Mouse (Mus musculus): ENCODE measurements around the gene Tmsb15a. TPM values are rescaled to one million over a fixed set of nuclear protein-coding genes. Genes with fewer than 3 reads are reported as not detected.
"Not testable (repeated sequence)": the region's sequence is repeated elsewhere in the genome, so short reads cannot be mapped to it uniquely, and the experiment has no call there.

Gene Tmsb15a
- not detected for total RNA-seq (2021)
- long read RNA-seq: 0 reads

DNA sequence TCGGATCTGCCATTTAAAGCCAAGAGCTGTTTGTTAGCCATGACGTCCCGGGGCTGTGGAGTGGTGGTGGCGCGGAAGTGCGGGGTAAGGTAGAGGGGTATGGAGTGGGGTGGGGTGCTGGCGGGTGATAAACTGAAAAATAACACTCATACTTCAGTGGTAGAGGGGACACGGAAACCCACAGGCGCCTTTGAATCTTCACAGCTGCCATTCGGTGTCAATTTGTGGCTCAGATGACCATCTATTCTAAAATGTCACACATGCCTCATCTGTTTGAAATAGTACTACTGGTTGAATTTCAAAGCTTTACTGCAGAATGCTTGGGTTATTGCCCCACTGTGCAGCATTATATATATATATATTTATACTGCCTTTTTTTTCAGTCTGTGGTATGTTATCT is at the start of gene Tmsb15a:
Tmsb15a (minus strand) TSS at position 101 of the 400 bp plus-strand sequence.
- DNase-seq (ENCODE audit: low spot score in 2 of 2): no peak

DNA sequence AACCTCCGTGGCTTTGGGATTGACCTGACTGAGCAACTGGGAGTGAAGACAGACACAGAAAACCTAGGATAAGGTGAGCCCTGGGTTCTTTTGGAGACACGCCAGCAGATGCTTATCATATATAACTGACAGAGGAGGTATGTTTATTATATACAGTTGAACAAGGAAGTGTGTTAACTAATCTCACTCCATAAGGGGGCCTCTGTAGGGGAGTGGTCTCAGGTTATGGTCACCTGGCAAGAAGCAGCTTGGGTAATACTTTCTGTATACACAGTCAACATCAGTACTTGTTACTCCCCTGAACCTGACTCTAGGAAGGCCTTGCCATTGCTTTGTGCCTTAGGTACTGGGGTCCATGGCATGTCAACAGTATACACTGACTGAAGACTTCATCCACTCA is 43.5 kb upstream of the Tmsb15a start:
- no peak for DNase-seq (ENCODE audit: low spot score in 2 of 2)

DNA sequence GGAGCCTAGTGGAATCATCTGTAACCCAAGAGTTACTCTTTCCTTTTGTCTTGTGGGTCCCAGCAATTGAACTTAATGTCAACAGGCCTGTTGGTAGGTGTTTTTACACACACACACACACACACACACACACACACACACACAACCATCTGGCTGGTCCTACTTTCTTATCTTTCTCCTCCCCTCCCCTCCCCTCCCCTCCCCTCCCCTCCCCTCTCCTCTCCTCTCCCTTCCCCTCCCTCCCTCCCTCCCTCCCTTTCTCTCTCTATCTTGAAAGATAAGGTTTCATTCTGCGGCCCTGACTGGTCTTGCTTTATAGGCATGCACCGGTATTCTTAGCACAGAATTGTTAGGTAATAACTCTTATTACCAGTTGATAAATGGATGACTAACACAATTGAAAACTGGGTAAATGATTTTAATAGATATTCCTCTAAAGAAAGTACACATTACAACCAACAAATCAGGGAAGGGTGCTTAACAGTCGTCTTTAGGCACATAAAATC is 43.0 kb upstream of the Tmsb15a start:
- DNase-seq (ENCODE audit: low spot score in 2 of 2): no peak

DNA sequence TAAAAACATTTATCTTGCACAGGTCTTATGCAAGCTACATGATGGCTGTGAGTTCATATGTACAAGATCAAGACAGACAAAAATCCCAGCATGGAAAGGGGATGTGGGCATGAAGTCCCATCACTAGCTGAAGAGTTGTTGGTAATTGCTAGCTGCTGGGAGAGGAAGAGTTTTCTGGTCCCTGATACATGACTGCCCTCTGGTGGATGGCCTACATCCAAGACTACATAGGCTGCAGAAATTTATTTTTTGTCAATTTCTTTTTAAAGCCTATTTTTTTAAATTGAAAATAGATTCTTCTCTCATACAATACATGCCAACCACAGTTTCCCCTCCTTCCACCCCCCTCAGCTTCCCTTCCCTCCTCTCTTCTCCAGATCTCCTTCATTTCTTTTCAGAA is 36.6 kb upstream of the Tmsb15a start:
- peak in 1 of 2 experiments; percentile 42 for DNase-seq (ENCODE audit: low spot score in 2 of 2)

DNA sequence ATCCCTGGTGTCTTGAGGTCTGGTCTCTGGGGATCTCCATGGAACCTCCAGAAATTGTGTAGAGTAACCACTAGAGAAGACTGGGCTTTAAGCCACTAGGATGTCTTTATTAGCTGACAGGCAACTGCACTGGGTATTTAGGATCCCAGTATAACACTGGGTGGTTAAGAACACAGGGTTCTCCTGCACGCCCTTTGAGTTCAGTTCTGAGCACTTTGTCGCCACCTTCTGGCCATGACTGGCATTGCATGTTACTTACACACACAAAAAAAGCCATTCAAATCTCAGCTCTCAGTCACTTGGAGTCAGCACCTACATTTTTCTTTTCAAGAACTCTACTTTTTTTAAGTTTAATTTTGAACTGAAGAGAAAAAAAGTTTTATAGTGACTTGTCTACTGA is 27.8 kb upstream of the Tmsb15a start:
- DNase-seq (ENCODE audit: low spot score in 2 of 2): peak; percentile 49 to 89

DNA sequence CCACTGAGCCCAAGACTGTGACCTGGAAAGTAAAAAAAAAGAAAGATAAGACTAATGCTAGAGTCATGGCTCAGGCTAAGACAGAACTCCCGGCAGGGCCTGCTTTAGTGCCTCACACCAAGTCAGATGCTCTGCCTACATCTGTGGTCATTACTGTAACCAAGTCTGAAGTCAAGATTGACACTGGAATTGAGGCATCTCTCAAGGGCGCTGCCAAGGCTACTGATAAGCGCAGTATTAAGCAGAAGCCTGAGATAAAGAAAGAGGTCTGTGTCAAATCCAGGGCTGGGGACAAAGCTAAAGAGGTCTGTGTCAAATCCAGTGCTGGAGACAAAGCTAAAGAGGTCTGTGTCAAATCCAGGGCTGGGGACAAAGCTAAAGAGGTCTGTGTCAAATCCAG is 20.3 kb upstream of the Tmsb15a start:
- DNase-seq (ENCODE audit: low spot score in 2 of 2): not testable (repeated sequence)

DNA sequence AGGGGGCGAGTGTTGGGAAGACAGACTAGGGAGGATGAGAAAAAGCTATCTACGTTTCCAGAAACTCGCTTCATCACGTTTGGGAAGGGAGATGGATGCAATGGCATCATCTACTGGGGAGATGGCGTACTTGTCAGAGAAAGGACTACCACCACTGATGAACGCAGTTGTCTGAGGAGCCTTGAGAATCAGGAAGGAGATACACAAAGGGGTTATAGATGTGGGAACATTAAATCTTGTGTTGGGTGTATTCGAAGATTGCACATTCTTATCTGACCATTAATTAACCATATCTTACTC is 17.9 kb upstream of the Tmsb15a start:
- no peak for DNase-seq (ENCODE audit: low spot score in 2 of 2)

DNA sequence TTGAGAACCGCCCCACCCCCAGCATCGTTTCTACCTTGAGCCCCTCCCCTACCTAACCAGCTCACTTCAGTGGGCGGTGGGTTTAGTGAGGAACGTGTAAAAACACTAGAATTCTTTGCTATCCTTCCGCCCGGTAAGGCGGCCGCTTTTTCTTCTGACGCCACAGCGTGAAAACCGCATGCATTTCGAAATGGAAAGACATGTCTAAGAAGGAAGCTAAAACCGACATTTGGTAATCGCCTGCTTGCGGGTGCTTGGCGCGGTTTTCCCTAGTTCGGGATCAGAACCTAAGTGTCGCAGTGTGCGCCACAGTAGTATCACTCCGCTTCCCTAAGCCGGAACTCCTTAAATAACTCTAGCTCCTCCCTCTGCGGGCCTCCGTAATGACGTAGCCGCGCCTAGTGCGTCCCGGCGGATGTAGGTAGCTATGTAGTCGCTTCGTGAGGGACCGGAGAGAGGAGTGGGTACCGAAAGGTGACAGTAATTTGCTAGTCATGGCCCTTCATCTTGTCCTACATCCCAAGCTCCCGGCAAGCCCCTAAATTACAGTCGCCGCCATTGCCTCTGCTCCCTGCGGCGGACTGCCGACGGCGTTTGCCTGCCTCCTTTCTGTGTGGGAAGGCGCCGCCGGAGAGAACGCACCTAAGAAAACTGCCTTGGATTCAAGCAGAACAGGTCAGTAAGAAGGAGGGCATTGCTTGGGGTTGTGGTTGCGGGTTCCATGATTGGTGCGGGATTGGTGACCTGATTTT is 17.4 kb upstream of the Tmsb15a start, which contains the start of the genes Armcx5 and Gprasp1:
Armcx5 (plus strand) TSS at position 430 of the 752 bp plus-strand sequence.
Gprasp1 (plus strand) TSS at position 430 of the 752 bp plus-strand sequence.
- peak; percentile 87 to 93 for DNase-seq (ENCODE audit: low spot score in 2 of 2)

DNA sequence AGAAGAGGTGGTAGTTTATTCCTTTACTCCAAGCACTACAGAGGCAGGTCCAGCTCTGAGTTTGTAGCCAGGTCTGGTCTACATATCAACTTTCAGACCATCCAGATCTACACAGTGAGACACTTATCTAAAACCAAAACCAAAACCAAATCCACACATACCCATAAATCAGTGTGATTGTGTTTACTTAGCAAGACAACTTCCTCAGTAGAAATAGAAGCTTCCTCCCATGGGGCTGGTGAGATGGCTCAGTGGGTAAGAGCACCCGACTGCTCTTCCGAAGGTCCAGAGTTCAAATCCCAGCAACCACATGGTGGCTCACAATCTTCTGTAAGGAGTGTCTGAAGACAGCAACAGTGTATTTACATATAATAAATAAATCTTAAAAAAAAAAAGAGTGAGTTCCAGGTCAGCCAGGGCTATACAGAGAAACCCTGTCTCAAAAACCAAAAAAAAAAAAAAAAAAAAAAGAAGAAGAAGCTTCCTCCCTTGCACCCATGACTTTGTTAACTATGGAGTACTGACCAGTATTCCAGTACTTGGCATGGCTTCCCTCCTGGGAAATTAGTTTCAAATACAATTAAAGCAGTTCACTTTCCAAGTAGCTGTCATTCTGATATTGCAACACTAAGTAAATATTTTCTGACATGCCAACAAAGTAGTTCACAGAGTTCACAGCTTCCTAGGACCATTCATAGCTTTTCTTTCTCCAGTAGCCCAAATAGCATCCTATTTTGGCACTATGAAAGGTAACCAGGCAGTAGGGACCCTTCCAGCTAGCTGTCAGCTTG is 13.9 kb upstream of the Tmsb15a start:
- DNase-seq (ENCODE audit: low spot score in 2 of 2): no peak

DNA sequence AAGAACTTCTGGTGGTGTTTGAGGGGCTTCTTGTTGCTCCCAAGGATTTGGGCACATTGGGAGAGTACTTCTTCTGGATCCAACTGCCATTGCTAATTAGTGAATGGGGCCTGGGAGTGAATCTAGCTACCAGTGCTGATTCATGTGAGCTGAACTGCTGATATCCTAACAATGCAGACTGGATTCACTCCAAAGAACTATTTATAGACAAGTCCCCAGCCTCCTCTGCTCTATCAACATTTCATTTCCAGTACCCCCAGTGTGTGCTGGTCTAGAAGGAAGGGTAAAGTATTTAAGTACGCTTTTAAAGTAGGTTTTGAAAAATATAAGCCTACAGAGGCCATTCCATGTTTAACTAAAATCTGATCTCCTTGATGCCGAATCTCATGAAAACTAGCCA is 12.2 kb downstream of the Tmsb15a start:
- no peak for DNase-seq (ENCODE audit: low spot score in 2 of 2)

DNA sequence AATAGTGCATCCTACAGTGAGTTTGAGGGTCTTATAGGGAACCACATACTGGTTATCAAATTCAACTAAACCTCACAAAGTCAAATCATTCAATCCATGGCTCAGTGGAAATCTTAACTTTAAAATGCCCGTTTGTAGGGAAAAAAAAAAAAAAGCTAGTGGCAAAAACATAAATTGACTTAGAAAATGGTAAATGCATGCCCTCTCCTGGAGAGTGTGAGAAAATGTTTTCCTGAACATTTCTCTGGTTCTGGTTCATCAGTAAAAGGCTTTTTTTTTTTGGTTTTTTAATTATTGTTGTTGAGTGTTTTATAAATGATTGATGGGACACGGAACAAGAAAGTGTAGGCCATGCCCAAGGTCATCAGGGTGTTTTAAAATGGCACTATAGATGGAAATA is 20.7 kb downstream of the Tmsb15a start:
- no peak for DNase-seq (ENCODE audit: low spot score in 2 of 2)

DNA sequence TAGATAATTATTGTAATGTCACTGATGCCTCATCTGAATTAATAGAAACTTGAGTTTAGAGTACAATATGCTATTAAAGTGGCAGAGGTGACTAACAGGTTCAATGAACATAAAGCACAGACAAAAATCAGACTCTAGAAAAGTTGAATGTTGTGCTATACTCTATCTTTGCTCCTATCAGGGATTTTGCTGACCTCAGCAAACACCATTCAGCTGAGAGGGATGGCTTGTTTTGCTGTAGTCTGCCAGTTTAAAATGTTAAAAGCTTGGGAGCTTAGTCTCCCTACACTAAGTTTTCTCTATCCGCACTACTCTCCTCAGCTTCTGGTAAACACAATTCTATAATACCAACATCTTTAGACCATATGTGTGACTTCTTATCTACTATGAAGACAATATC is 21.9 kb downstream of the Tmsb15a start:
- DNase-seq (ENCODE audit: low spot score in 2 of 2): no peak

DNA sequence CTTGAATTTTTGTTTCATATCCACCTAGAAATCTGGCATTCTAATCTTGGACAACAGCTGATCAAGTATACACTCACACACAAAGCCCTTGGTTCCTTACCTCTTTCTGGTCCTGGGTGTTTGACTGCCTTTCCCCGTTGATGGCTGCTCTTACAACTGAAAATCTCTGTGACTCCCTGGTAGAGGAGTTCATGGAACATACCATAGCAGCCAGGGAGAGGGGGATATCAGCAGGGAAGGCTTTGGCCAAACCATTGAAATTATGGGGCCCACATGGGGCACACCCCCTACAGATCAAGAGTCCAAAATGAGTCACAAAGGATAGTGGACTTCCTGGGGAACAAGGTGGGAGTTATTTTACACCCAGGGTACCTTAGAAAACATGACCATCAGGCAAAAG is 31.4 kb downstream of the Tmsb15a start, which contains the start of gene Tcp11x2:
Tcp11x2 (minus strand) TSS at position 158 of the 400 bp plus-strand sequence.
- no peak for DNase-seq (ENCODE audit: low spot score in 2 of 2)

DNA sequence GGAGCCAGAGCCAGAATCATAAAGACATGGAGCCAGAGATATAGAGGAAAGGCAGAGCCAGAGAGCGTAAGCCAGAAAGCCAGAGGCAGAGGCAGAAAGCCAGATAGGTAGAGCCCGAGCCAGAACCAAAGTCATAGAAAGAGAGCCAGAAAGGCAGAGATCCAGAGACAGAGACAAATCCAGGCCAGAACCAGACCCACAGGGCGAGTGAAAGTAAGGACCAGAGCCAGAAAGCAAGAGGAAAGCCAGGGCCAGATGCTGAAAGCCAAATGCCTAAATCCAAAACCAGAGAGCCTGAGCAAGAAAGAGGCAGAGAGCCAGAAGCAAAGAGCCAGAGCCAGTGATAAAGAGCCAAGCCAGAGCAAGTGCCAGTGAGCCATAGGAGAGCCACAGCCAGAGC is 37.3 kb downstream of the Tmsb15a start:
- DNase-seq (ENCODE audit: low spot score in 2 of 2): no peak

DNA sequence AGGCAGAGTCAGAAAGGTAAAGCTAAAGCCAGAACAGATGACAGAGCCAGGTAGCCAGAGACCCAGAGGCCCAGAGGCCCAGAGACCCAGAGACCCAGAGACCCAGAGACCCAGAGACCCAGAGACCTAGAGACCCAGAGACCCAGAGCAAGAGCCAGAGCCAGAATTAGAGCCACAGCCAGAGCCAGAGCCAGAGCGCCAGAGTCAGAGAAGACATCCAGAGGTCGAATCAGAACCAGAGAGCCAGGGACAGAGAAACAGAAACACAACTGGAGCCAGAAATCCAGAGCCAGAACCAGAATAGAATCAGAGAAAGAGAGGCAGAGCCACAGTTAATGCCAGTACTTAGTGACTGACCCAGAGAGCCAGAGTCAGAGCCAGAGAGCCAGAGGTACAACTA is 43.2 kb downstream of the Tmsb15a start:
- no peak for DNase-seq (ENCODE audit: low spot score in 2 of 2)

Small RNAs within 50 kb of the gene (microRNA-seq; reads per million reads assigned to microRNA genes)
- 0 to 0.74 reads per million in 2 experiments for gene Mir7646

Other genes starting within 250 kb of the Tmsb15a start
- gene AV320801, start 230.7 kb downstream of the Tmsb15a start, total RNA-seq (2021): not detected
- gene Nxf7, start 126.5 kb downstream of the Tmsb15a start, total RNA-seq (2021): not detected
- not detected for gene Prame, start 97.6 kb downstream of the Tmsb15a start, total RNA-seq (2021)
- not detected for gene Tcp11x2, start 31.5 kb downstream of the Tmsb15a start, total RNA-seq (2021)
- 10 to 100 TPM; 24.1 to 25.4 TPM for gene Armcx5, start 17.5 kb upstream of the Tmsb15a start, total RNA-seq (2021)
- gene Gprasp1, start 17.5 kb upstream of the Tmsb15a start, total RNA-seq (2021): 100 to 1,000 TPM; 321 to 325 TPM
- gene Bhlhb9, start 72.3 kb upstream of the Tmsb15a start, total RNA-seq (2021): 10 to 100 TPM; 67.0 to 73.8 TPM
- gene Gprasp2, start 113.8 kb upstream of the Tmsb15a start, total RNA-seq (2021): 100 to 1,000 TPM; 194 to 223 TPM